Mouse (Mus musculus) CH12.LX (cell line): ENCODE data around the gene Mob4. TPM values are rescaled to one million over a fixed set of nuclear protein-coding genes. Genes with fewer than 3 reads are reported as not detected.

Experiments used
- DNase-seq: peaks from one replicate; pipeline ENCODE4 v3.0.0-alpha.2; 2013; ENCODE audit errors: extremely low read depth
- H3K27ac ChIP-seq: 2 replicates; pipeline ENCODE4 v1.5.1; 2012; ENCODE audit warnings: low read depth, mild to moderate bottlenecking, control low read depth, moderate library complexity; ENCODE audit not compliant: insufficient read depth
- H3K27me3 ChIP-seq: replicated peaks from 2 replicates; pipeline ENCODE3; 2012; ENCODE audit warnings: inconsistent platforms
- H3K36me3 ChIP-seq, 2 experiments: replicated peaks in 1 of 2; 2 replicates each; pipeline versions ENCODE3 to v1.6.1; 2012; ENCODE audit warnings: inconsistent platforms in 1 of 2, low read length in 1 of 2, mild to moderate bottlenecking in 1 of 2, mixed read lengths in 1 of 2, moderate library complexity in 1 of 2; ENCODE audit not compliant: control insufficient read depth in 1 of 2, insufficient read depth in 1 of 2
- H3K4me1 ChIP-seq, 2 experiments: 2 replicates each; pipeline ENCODE4 v1.6.1; 2012; ENCODE audit warnings: inconsistent platforms in 1 of 2, moderate library complexity in 1 of 2; ENCODE audit not compliant: insufficient read depth in 2 of 2, control insufficient read depth in 1 of 2
- H3K4me2 ChIP-seq: 2 replicates; pipeline ENCODE4 v1.6.1; 2012; ENCODE audit warnings: low read depth, mild to moderate bottlenecking, control low read depth; ENCODE audit not compliant: poor library complexity, insufficient read depth, severe bottlenecking
- H3K4me3 ChIP-seq, 3 experiments: fragments of 150-350 bp in 1 of 3; sonication (generic) in 1 of 3; replicated peaks in 1 of 3; 2 replicates each; pipeline versions ENCODE3 to v1.5.1; 2011 to 2012; ENCODE audit warnings: low read depth in 2 of 3, low read length in 2 of 3, mild to moderate bottlenecking in 2 of 3, moderate library complexity in 2 of 3, control low read depth in 1 of 3, improper control_type of control experiment in 1 of 3, inconsistent platforms in 1 of 3, mixed read lengths in 1 of 3; ENCODE audit not compliant: poor library complexity in 1 of 3
- H3K79me2 ChIP-seq: replicated peaks from 2 replicates; pipeline ENCODE4 v1.6.1; 2012; ENCODE audit warnings: mild to moderate bottlenecking, moderate library complexity; ENCODE audit not compliant: control insufficient read depth, poor library complexity, insufficient read depth, severe bottlenecking; ENCODE audit errors: extremely low read depth
- H3K9ac ChIP-seq: 2 replicates; pipeline ENCODE4 v1.6.1; 2012; ENCODE audit warnings: low read depth, mild to moderate bottlenecking, control low read depth, moderate library complexity; ENCODE audit not compliant: insufficient read depth
- H3K9me3 ChIP-seq: replicated peaks from 2 replicates; pipeline ENCODE3; 2012; ENCODE audit warnings: low read length, inconsistent platforms, mixed read lengths
- CHD1 ChIP-seq: IDR thresholded peaks from 2 replicates; pipeline ENCODE4 v1.6.1; 2012; ENCODE audit warnings: low read depth, low read length, improper control_type of control experiment, inconsistent platforms
- CHD2 ChIP-seq: IDR thresholded peaks from 2 replicates; pipeline ENCODE4 v1.6.1; 2011; ENCODE audit warnings: low read length, improper control_type of control experiment
- CTCF ChIP-seq, 2 experiments: IDR thresholded peaks in 1 of 2; conservative IDR thresholded peaks in 1 of 2; 2 replicates each; pipeline ENCODE4 v1.5.1; 2011 to 2012; ENCODE audit warnings: low read depth in 2 of 2, low read length in 2 of 2, improper control_type of control experiment in 1 of 2, inconsistent platforms in 1 of 2, mild to moderate bottlenecking in 1 of 2, moderate library complexity in 1 of 2
- ETS1 ChIP-seq: conservative IDR thresholded peaks from 2 replicates; pipeline ENCODE4 v1.6.1; 2012; ENCODE audit warnings: low read depth, mild to moderate bottlenecking, inconsistent platforms, low read length, improper control_type of control experiment, moderate library complexity
- GABPA ChIP-seq: IDR thresholded peaks from 2 replicates; pipeline ENCODE4 v1.6.1; 2012; ENCODE audit warnings: low read depth, low read length, improper control_type of control experiment, inconsistent platforms; ENCODE audit not compliant: insufficient replicate concordance
- IRF4 ChIP-seq: IDR thresholded peaks from 2 replicates; pipeline ENCODE4 v1.6.1; 2014; ENCODE audit warnings: low read depth, mild to moderate bottlenecking, inconsistent platforms, low read length, improper control_type of control experiment
- JUND ChIP-seq: conservative IDR thresholded peaks from 2 replicates; pipeline ENCODE4 v1.6.1; 2011; ENCODE audit warnings: low read depth, low read length, improper control_type of control experiment
- KAT2A ChIP-seq: IDR thresholded peaks from 2 replicates; pipeline ENCODE4 v1.6.1; 2012; ENCODE audit warnings: low read length, improper control_type of control experiment, inconsistent platforms; ENCODE audit not compliant: insufficient replicate concordance
- MAX ChIP-seq: IDR thresholded peaks from 2 replicates; pipeline ENCODE4 v1.6.1; 2011; ENCODE audit warnings: low read length, improper control_type of control experiment
- MAZ ChIP-seq: IDR thresholded peaks from 2 replicates; pipeline ENCODE4 v1.6.1; 2012; ENCODE audit warnings: low read depth, mild to moderate bottlenecking, inconsistent platforms, low read length, improper control_type of control experiment, moderate library complexity
- MXI1 ChIP-seq: IDR thresholded peaks from 2 replicates; pipeline ENCODE4 v1.6.1; 2011; ENCODE audit warnings: mild to moderate bottlenecking, low read depth, low read length, improper control_type of control experiment
- NELFE ChIP-seq: IDR thresholded peaks from 2 replicates; pipeline ENCODE4 v1.6.1; 2011; ENCODE audit warnings: low read depth, low read length, improper control_type of control experiment
- PAX5 ChIP-seq: IDR thresholded peaks from 2 replicates; pipeline ENCODE4 v1.6.1; 2012; ENCODE audit warnings: low read length, inconsistent platforms, mixed read lengths
- RAD21 ChIP-seq: IDR thresholded peaks from 2 replicates; pipeline ENCODE4 v1.6.1; 2011; ENCODE audit warnings: low read depth, mild to moderate bottlenecking, low read length, improper control_type of control experiment, moderate library complexity
- RCOR1 ChIP-seq: conservative IDR thresholded peaks from 2 replicates; pipeline ENCODE4 v1.6.1; 2012; ENCODE audit warnings: low read depth, mild to moderate bottlenecking, inconsistent platforms, low read length, improper control_type of control experiment
- SIN3A ChIP-seq: IDR thresholded peaks from 2 replicates; pipeline ENCODE4 v1.6.1; 2012; ENCODE audit warnings: low read length, improper control_type of control experiment, inconsistent platforms
- TBP ChIP-seq: conservative IDR thresholded peaks from 2 replicates; pipeline ENCODE4 v1.6.1; 2011; ENCODE audit warnings: low read depth, low read length, improper control_type of control experiment
- TCF12 ChIP-seq: IDR thresholded peaks from 2 replicates; pipeline ENCODE4 v1.6.1; 2014; ENCODE audit warnings: low read depth, mild to moderate bottlenecking, inconsistent platforms, low read length, improper control_type of control experiment
- UBTF ChIP-seq: IDR thresholded peaks from 2 replicates; pipeline ENCODE4 v1.6.1; 2012; ENCODE audit warnings: low read depth, mild to moderate bottlenecking, inconsistent platforms, low read length, improper control_type of control experiment, moderate library complexity
- USF1 ChIP-seq: IDR thresholded peaks from 2 replicates; pipeline ENCODE4 v1.6.1; 2014; ENCODE audit warnings: low read depth, mild to moderate bottlenecking, inconsistent platforms, low read length, improper control_type of control experiment
- USF2 ChIP-seq: conservative IDR thresholded peaks from 2 replicates; pipeline ENCODE4 v1.6.1; 2011; ENCODE audit warnings: low read depth, low read length, improper control_type of control experiment
- ZC3H11A ChIP-seq: IDR thresholded peaks from 2 replicates; pipeline ENCODE4 v1.6.1; 2012; ENCODE audit warnings: low read depth, mild to moderate bottlenecking, inconsistent platforms, low read length, improper control_type of control experiment
- ZKSCAN1 ChIP-seq: IDR thresholded peaks from 2 replicates; pipeline ENCODE4 v1.6.1; 2012; ENCODE audit warnings: low read depth, inconsistent platforms, low read length, improper control_type of control experiment, borderline replicate concordance
- ZMIZ1 ChIP-seq: IDR thresholded peaks from 2 replicates; pipeline ENCODE4 v1.6.1; 2012; ENCODE audit warnings: low read depth, mild to moderate bottlenecking, inconsistent platforms, low read length, improper control_type of control experiment
- ZNF384 ChIP-seq: IDR thresholded peaks from 2 replicates; pipeline ENCODE4 v1.6.1; 2012; ENCODE audit warnings: low read depth, low read length, improper control_type of control experiment, inconsistent platforms
- dilution Hi-C: fragments of 300-500 bp; cut with MboI; formaldehyde crosslinking; loops from 2 replicates; pipeline ENCODE4 v1.14.3; 2020; ENCODE audit warnings: low sequenced_read_pairs; ENCODE audit not compliant: extremely low pct_unique_long_range_greater_than_20kb, extremely low pct_ligation_motif_present
- in situ Hi-C: fragments of 300-500 bp; cut with MboI; formaldehyde crosslinking; loops from 3 replicates; pipeline ENCODE4 v1.14.3; 2019; ENCODE audit warnings: low sequenced_read_pairs, low pct_ligation_motif_present, low pct_unique_long_range_greater_than_20kb, mixed read lengths
- polyA plus RNA-seq: library from polyadenylated mRNA; unstranded; fragments of >175 nt; gene quantifications from 2 replicates; pipeline ENCODE4 v1.2.1, GENCODE M21; 2012; ENCODE audit warnings: low read depth; ENCODE audit not compliant: insufficient read length
- total RNA-seq, 2 experiments: library from RNA; depleted of rRNA; stranded (reverse); fragments of 300-350 nt in 1 of 2; fragments of >200 nt in 1 of 2; gene quantifications; 2 replicates each; pipeline ENCODE4 v1.2.3; 2012 to 2014

Mob4 gene
- total and polyA plus RNA-seq, 3 experiments, result 12.3 to 49.5 (median 34.1) TPM

- Histone ChIP-seq H3K4me3 (no peak overlapping the region), H3K27me3 (no peaks in the 10 kb centered on the region), H3K9ac (no peak overlapping the region), H3K4me2 (no peak overlapping the region), H3K36me3 (peaks cover 37 to 56% of the 10 kb centered on the region in 2 experiments), H3K9me3 (no peaks in the 10 kb centered on the region), H3K4me1 (no peaks in the 10 kb centered on the region), H3K79me2 (peaks cover 11% of the 10 kb centered on the region), H3K27ac (no peak overlapping the region)
- in situ Hi-C loops, result no loop called here
- DNase-seq, result no peak
- dilution Hi-C loops, result no loop called here
- TF ChIP-seq IRF4, result no peak
- TF ChIP-seq ZKSCAN1, result no peak
- TF ChIP-seq ZNF384, result no peak
- no peak for TF ChIP-seq SIN3A
These were observed 14.5 kb downstream of the Mob4 start for GRCm38 (mm10) chr1:55145556-55145955.

GRCm38 (mm10) chr1:55157329-55157728, 26.3 kb downstream of the Mob4 start:
- H3K79me2 ChIP-seq, result no peaks in the 10 kb centered on the region
- H3K4me3 ChIP-seq, result no peak overlapping the region
- H3K27me3 ChIP-seq, result no peaks in the 10 kb centered on the region
- no peaks in the 10 kb centered on the region for H3K4me1 ChIP-seq
- dilution Hi-C loops (no loop called here), in situ Hi-C loops (no loop called here)
- no peaks in the 10 kb centered on the region for H3K9me3 ChIP-seq
- H3K9ac ChIP-seq, result no peak overlapping the region
- H3K4me2 ChIP-seq, result no peak overlapping the region
- TF ChIP-seq ETS1, result no peak
- no peak for TF ChIP-seq ZC3H11A
- no peak for TF ChIP-seq MAX
- TF ChIP-seq JUND, result no peak
- no peak for TF ChIP-seq MXI1
- TF ChIP-seq NELFE, result no peak
- TF ChIP-seq CTCF (conservative IDR thresholded peaks at IDR 0.05 in 1 of 2, IDR thresholded peaks at IDR 0.05 in 1 of 2; ENCODE audit: low read depth in 2 of 2, low read length in 2 of 2), result no peak
- DNase-seq, result no peak
- peaks cover 31 to 82% of the 10 kb centered on the region in 2 experiments for H3K36me3 ChIP-seq
- no peak overlapping the region for H3K27ac ChIP-seq

- Histone ChIP-seq H3K27ac (no peak overlapping the region), H3K27me3 (no peaks in the 10 kb centered on the region), H3K4me2 (no peak overlapping the region), H3K4me3 (no peak overlapping the region), H3K9ac (no peak overlapping the region), H3K9me3 (no peaks in the 10 kb centered on the region), H3K4me1 (no peaks in the 10 kb centered on the region), H3K79me2 (no peaks in the 10 kb centered on the region), H3K36me3 (peaks cover 29 to 73% of the 10 kb centered on the region in 2 experiments)
- DNase-seq, result no peak
- dilution Hi-C loops (no loop called here), in situ Hi-C loops (no loop called here)
- TF ChIP-seq SIN3A, result no peak
- TF ChIP-seq NELFE, result no peak
- TF ChIP-seq CHD2, result no peak
- no peak for TF ChIP-seq ZMIZ1
- no peak for TF ChIP-seq IRF4
- TF ChIP-seq UBTF, result no peak
- no peak for TF ChIP-seq MAZ
- no peak for TF ChIP-seq CHD1
- no peak for TF ChIP-seq KAT2A
- no peak for TF ChIP-seq RCOR1
- no peak for TF ChIP-seq USF1
- no peak for TF ChIP-seq TBP
- no peak for TF ChIP-seq PAX5
- TF ChIP-seq TCF12, result no peak
- no peak for TF ChIP-seq JUND
- TF ChIP-seq RAD21, result no peak
- no peak for TF ChIP-seq GABPA
- TF ChIP-seq ZC3H11A, result no peak
- TF ChIP-seq USF2, result no peak
- no peak for TF ChIP-seq ETS1
These were observed 27.2 kb downstream of the Mob4 start for GRCm38 (mm10) chr1:55158211-55158610.
